Mouse (Mus musculus) left cerebral cortex, postnatal 14 days (tissue): ENCODE results near the gene Gm20696. TPM values are rescaled to one million over a fixed set of nuclear protein-coding genes. Genes with fewer than 3 reads are reported as not detected.
A peak's percentile ranks its signal among the peaks of the same experiment; 100 is the strongest.

Experiments used
- DNase-seq, 2 experiments: peaks; one replicate each; pipeline ENCODE4 v3.0.0; 2021 to 2022; ENCODE audit warnings: low spot score in 2 of 2, mixed read lengths in 1 of 2
- intact Hi-C: fragments of 180-260 bp; cut with DNase I; formaldehyde crosslinking; loops from one replicate; pipeline ENCODE4 v1.15.1; 2025
- total RNA-seq, 2 experiments: library from RNA; stranded (reverse); gene quantifications; 2 replicates each; pipeline ENCODE4 v1.2.3; 2021

Gm20696 gene
- total RNA-seq, 2 experiments from 2014 or later = 5.3 to 6.3 TPM

- intact Hi-C loops = no loop called here
- DNase-seq = no peak
These were observed 306.7 kb downstream of the Gm20696 start for GRCm38 (mm10) chr6:99359765-99360499.

- intact Hi-C loops = no loop called here
- DNase-seq = no peak
These were observed 307.4 kb downstream of the Gm20696 start for GRCm38 (mm10) chr6:99359036-99359698.

GRCm38 (mm10) chr6:99357931-99358330 is 308.7 kb downstream of the Gm20696 start:
- intact Hi-C loops = no loop called here

GRCm38 (mm10) chr6:99354338-99354737 is 312.3 kb downstream of the Gm20696 start:
- no peak for DNase-seq
- intact Hi-C loops = no loop called here

More at GRCm38 (mm10) chr6:99357931-99358330, 308.7 kb downstream of the Gm20696 start:
- DNase-seq = no peak

- no peak for DNase-seq
- intact Hi-C loops = no loop called here
These were observed 313.2 kb downstream of the Gm20696 start for GRCm38 (mm10) chr6:99353441-99353840.

- intact Hi-C loops = no loop called here
- no peak for DNase-seq
These were observed 316.0 kb downstream of the Gm20696 start for GRCm38 (mm10) chr6:99350566-99350965.

- intact Hi-C loops = no loop called here
- no peak for DNase-seq
These were observed 316.4 kb downstream of the Gm20696 start for GRCm38 (mm10) chr6:99350156-99350555.

- DNase-seq = no peak
- intact Hi-C loops = no loop called here
These were observed 318.8 kb downstream of the Gm20696 start for GRCm38 (mm10) chr6:99347836-99348235.

- DNase-seq = no peak
- intact Hi-C loops = no loop called here
These were observed 321.6 kb downstream of the Gm20696 start for GRCm38 (mm10) chr6:99344966-99345365.

GRCm38 (mm10) chr6:99344357-99344756 is 322.2 kb downstream of the Gm20696 start:
- DNase-seq = no peak
- intact Hi-C loops = no loop called here

GRCm38 (mm10) chr6:99343815-99344214 is 322.8 kb downstream of the Gm20696 start:
- no peak for DNase-seq
- intact Hi-C loops = no loop called here

GRCm38 (mm10) chr6:99342416-99342815 is 324.2 kb downstream of the Gm20696 start:
- DNase-seq = no peak
- intact Hi-C loops = no loop called here

GRCm38 (mm10) chr6:99340902-99341301 is 325.7 kb downstream of the Gm20696 start:
- no peak for DNase-seq
- intact Hi-C loops = no loop called here

- no peak for DNase-seq
- intact Hi-C loops = no loop called here
These were observed 326.4 kb downstream of the Gm20696 start for GRCm38 (mm10) chr6:99339986-99340721.

GRCm38 (mm10) chr6:99339343-99339620 is 327.3 kb downstream of the Gm20696 start:
- intact Hi-C loops = no loop called here
- no peak for DNase-seq

- intact Hi-C loops = no loop called here
These were observed 327.8 kb downstream of the Gm20696 start for GRCm38 (mm10) chr6:99338593-99339342.

GRCm38 (mm10) chr6:99338174-99338573 is 328.4 kb downstream of the Gm20696 start:
- no peak for DNase-seq
- intact Hi-C loops = no loop called here

More at GRCm38 (mm10) chr6:99338593-99339342, 327.8 kb downstream of the Gm20696 start:
- no peak for DNase-seq

GRCm38 (mm10) chr6:99337575-99337974 is 329.0 kb downstream of the Gm20696 start:
- intact Hi-C loops = no loop called here
- peak; percentile 17 to 28 for DNase-seq

GRCm38 (mm10) chr6:99336191-99336590 is 330.4 kb downstream of the Gm20696 start:
- intact Hi-C loops = no loop called here
- DNase-seq = no peak
